Mouse (Mus musculus) large intestine, adult 2 months (tissue): ENCODE measurements around the gene D130052B06Rik. TPM values are rescaled to one million over a fixed set of nuclear protein-coding genes. Genes with fewer than 3 reads are reported as not detected.

Experiments
- DNase-seq: peaks from one replicate; pipeline ENCODE4 v3.0.0-alpha.2; 2012; ENCODE audit warnings: low read depth, low spot score
- WGBS: fragments of 180-500 bp; shearing (Covaris S2); methylation state at CpG from one replicate; pipeline ENCODE4 v1.1.7; 2018; 5-methylcytosine and 5-hydroxymethylcytosine counted together
- polyA plus RNA-seq: library from polyadenylated mRNA; depleted of rRNA; stranded (reverse); fragments of >200 nt; gene quantifications from 2 replicates; pipeline ENCODE4 v1.2.3, GENCODE M21; 2012; rRNA removed

Gene D130052B06Rik
- polyA plus RNA-seq, 1 experiment = not detected

DNA sequence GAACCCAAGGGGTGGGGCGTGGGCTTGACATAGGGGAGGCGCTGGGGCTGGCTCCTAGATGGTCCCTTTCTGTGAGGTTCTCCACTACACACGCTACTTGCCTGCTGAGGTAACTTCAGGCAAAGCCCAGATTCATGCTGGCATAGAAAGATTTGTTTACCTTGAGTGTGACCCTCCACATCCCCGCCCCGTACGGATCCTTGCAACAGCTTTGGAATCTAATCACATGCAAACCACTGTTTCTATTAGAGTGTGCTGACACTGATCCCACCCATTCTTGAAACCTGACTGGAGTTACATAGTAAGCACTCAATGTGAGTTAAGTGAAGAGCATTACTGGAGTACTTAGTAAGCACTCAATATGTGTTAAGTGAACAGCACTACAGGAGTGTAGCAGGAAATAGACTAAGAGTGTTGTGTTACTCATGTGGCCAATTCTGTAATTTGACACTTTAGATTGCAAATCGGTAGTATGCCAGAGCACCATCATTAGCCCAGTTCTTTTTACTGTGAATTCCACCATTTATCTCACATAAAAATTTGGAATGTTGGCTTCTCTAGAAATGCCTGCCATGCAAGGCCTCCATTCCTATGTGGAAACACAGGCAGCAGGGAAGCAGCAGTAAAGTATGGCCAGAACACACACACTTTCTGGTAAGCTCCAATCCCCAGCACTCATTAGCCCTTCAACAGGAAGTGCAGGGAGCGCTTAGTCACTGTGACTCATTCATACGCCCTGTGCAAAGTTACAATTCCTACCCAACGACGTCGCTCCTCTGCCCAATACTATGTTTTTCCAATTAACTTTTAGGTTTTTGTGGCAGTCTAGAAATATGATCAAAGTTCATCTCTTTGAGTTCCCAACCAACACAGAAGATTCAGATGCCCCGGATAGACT, 61.2 kb downstream of the D130052B06Rik start:
- 48% methylated on average over 13 of the region's 13 CpGs for WGBS
- no peak for DNase-seq

DNA sequence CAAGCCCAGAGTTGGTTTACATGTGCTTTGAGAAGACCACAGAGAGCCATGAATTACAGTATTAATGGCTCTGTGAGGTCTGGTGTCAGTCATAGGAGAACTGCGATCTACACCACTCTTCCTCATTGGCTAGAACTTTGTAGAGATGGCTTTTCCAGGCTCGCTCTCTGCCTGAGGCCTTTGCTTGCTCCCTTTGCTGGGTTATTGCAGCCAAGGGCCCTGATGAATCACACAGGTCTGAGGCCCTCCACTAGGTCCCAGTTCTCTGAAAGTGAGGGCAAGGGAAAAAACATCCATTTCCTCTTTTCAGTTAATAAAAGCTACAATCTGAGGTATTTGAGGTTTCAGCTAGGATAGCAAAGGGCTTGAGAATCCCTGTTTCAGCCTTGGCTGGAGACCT, 64.5 kb downstream of the D130052B06Rik start:
- DNase-seq = no peak
- 71% methylated on average over 2 of the region's 2 CpGs for WGBS

DNA sequence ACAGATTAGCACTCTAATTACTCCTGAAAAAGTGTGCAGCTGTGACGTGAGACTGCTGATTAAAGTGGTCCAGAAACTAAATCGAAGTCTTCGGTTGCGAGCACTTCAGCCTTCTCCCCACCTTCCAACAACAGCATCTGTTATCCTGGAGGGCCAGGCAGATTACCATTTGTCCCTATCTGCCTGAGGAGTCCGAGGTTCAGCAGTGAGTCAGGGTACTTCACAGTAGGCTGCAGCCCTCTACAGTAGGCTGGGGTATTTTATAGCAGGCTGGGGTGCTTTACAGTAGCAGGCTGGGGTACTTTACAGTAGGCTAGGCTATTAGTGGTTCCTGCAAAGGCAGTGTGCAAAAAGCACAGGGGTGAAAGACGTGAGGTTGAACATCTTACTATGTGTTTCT, 69.3 kb downstream of the D130052B06Rik start:
- DNase-seq = no peak
- 70% methylated on average over 6 of the region's 6 CpGs for WGBS

DNA sequence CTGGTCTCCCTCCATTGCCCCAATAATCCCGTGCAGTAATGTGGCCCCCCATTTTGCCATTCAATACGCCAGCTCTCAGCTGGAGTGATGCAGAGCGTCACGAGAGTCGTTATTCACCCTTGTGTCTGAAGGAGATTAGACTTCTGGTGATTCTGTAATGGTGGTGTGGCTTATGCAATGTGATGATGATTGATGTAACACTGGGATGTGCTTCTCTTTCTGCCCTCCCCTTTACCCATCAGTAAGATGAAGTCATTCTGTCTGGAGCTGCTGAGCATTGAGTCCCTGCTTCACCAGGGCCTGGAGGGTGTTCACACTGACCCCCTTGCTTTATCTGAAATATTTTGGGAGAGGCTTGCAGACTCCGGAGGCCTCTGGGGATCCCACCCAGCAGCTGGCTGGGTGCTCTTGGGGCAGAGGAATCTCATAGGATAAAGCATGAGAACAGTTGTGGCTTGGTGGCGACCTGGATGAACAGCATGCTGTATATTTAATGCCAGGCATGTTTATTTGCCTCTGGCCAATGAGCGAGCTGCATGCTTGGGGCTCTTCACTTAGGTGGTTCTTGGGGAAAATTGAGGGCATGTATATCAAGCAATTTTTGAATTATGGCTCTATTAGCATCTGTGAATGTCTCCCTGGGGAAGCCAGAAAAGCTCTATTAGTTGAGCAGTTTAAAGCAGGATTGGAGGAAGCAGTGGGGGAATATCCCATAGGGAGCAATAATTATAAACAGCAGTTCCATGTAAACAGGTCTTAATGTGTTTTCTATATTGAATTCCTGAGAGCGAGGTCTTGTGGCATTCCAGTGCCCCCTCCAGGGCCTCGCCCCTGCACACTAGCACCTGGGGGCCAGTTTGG, 71.2 kb downstream of the D130052B06Rik start:
- WGBS = 76% methylated on average over 10 of the region's 10 CpGs

More for the DNA sequence above, 71.2 kb downstream of the D130052B06Rik start:
- no peak for DNase-seq

Other genes starting within 250 kb of the D130052B06Rik start
- 0.21 and 0.29 TPM in 2 replicates for gene Ranbp17, start 85.6 kb upstream of the D130052B06Rik start, polyA plus RNA-seq
- 0.04 TPM in 1 of 2 replicates, not detected in the other for gene Gabrp, start 20.3 kb upstream of the D130052B06Rik start, polyA plus RNA-seq